Mouse (Mus musculus): Measurements from ENCODE around the gene Fra10ac1. TPM values are rescaled to one million over a fixed set of nuclear protein-coding genes. Genes with fewer than 3 reads are reported as not detected.

Gene Fra10ac1
- total and polyA plus RNA-seq, 2 experiments, result 4.2 to 11.9 TPM

GRCm38 (mm10) chr19:38263829-38264504 lies 40.0 kb upstream of the Fra10ac1 start:
- Histone ChIP-seq H3K27me3 (ENCODE audit: control insufficient read depth, insufficient read depth, low read length) (peaks cover 2% of the 10 kb centered on the region; the same call in 1 of the 2 replicates), H3K27ac (replicated peaks; ENCODE audit: insufficient read depth, low read depth, low read length) (no peak overlapping the region), H3K36me3 (ENCODE audit: control insufficient read depth, insufficient read depth, low read length) (no peaks in the 10 kb centered on the region), H3K4me1 (ENCODE audit: control insufficient read depth, insufficient read depth, low read length) (no peaks in the 10 kb centered on the region), H3K4me3 (ENCODE audit: insufficient read depth, low read depth, low read length) (no peak overlapping the region), H3K79me2 (ENCODE audit: control insufficient read depth, insufficient read depth, low read length) (no peaks in the 10 kb centered on the region), H3K9ac (ENCODE audit: low read depth, low read length) (no peak overlapping the region)
- 35% methylated on average over 14 of the region's 14 CpGs for WGBS
- peak; percentile 4 for DNase-seq (ENCODE audit: extremely low read depth, low read depth, low spot score)
- TF ChIP-seq CTCF (IDR thresholded peaks at IDR 0.05; ENCODE audit: low read depth, low read length), result peak; percentile 46
- TF ChIP-seq POLR2A (IDR thresholded peaks at IDR 0.05; ENCODE audit: extremely low read depth, insufficient read depth, low read length), result no peak

GRCm38 (mm10) chr19:38261351-38261750 lies 37.4 kb upstream of the Fra10ac1 start:
- no peaks in the 10 kb centered on the region for H3K4me1 ChIP-seq (ENCODE audit: control insufficient read depth, insufficient read depth, low read length)
- DNase-seq (ENCODE audit: extremely low read depth, low read depth, low spot score), result no peak
- WGBS, result 61% methylated on average over 5 of the region's 5 CpGs
- no peak overlapping the region for H3K9ac ChIP-seq (ENCODE audit: low read depth, low read length)
- no peaks in the 10 kb centered on the region for H3K79me2 ChIP-seq (ENCODE audit: control insufficient read depth, insufficient read depth, low read length)
- H3K36me3 ChIP-seq (ENCODE audit: control insufficient read depth, insufficient read depth, low read length), result no peaks in the 10 kb centered on the region
- H3K27ac ChIP-seq (replicated peaks; ENCODE audit: insufficient read depth, low read depth, low read length), result no peak overlapping the region
- peaks cover 2% of the 10 kb centered on the region; the same call in 1 of the 2 replicates for H3K27me3 ChIP-seq (ENCODE audit: control insufficient read depth, insufficient read depth, low read length)
- H3K4me3 ChIP-seq (ENCODE audit: insufficient read depth, low read depth, low read length), result no peak overlapping the region
- no peak for TF ChIP-seq POLR2A (IDR thresholded peaks at IDR 0.05; ENCODE audit: extremely low read depth, insufficient read depth, low read length)
- no peak for TF ChIP-seq CTCF (IDR thresholded peaks at IDR 0.05; ENCODE audit: low read depth, low read length)

GRCm38 (mm10) chr19:38260346-38260745 lies 36.4 kb upstream of the Fra10ac1 start:
- Histone ChIP-seq H3K4me3 (ENCODE audit: insufficient read depth, low read depth, low read length) (no peak overlapping the region), H3K4me1 (ENCODE audit: control insufficient read depth, insufficient read depth, low read length) (no peaks in the 10 kb centered on the region)

GRCm38 (mm10) chr19:38259436-38259835 lies 35.5 kb upstream of the Fra10ac1 start:
- no peaks in the 10 kb centered on the region for H3K79me2 ChIP-seq (ENCODE audit: control insufficient read depth, insufficient read depth, low read length)
- WGBS, result 91% methylated on average over 3 of the region's 3 CpGs
- H3K9ac ChIP-seq (ENCODE audit: low read depth, low read length), result no peak overlapping the region
- H3K4me3 ChIP-seq (ENCODE audit: insufficient read depth, low read depth, low read length), result no peak overlapping the region
- no peak overlapping the region for H3K27ac ChIP-seq (replicated peaks; ENCODE audit: insufficient read depth, low read depth, low read length)
- H3K27me3 ChIP-seq (ENCODE audit: control insufficient read depth, insufficient read depth, low read length), result no peaks in the 10 kb centered on the region
- H3K4me1 ChIP-seq (ENCODE audit: control insufficient read depth, insufficient read depth, low read length), result no peaks in the 10 kb centered on the region
- DNase-seq (ENCODE audit: extremely low read depth, low read depth, low spot score), result no peak
- TF ChIP-seq POLR2A (IDR thresholded peaks at IDR 0.05; ENCODE audit: extremely low read depth, insufficient read depth, low read length), result no peak
- TF ChIP-seq CTCF (IDR thresholded peaks at IDR 0.05; ENCODE audit: low read depth, low read length), result no peak
- H3K36me3 ChIP-seq (ENCODE audit: control insufficient read depth, insufficient read depth, low read length), result no peaks in the 10 kb centered on the region

More at GRCm38 (mm10) chr19:38260346-38260745, 36.4 kb upstream of the Fra10ac1 start:
- peaks cover 2% of the 10 kb centered on the region; the same call in 1 of the 2 replicates for H3K27me3 ChIP-seq (ENCODE audit: control insufficient read depth, insufficient read depth, low read length)
- no peaks in the 10 kb centered on the region for H3K36me3 ChIP-seq (ENCODE audit: control insufficient read depth, insufficient read depth, low read length)
- H3K79me2 ChIP-seq (ENCODE audit: control insufficient read depth, insufficient read depth, low read length), result no peaks in the 10 kb centered on the region
- WGBS, result 66% methylated on average over 4 of the region's 4 CpGs
- DNase-seq (ENCODE audit: extremely low read depth, low read depth, low spot score), result no peak
- TF ChIP-seq POLR2A (IDR thresholded peaks at IDR 0.05; ENCODE audit: extremely low read depth, insufficient read depth, low read length), result no peak
- TF ChIP-seq CTCF (IDR thresholded peaks at IDR 0.05; ENCODE audit: low read depth, low read length), result no peak
- H3K27ac ChIP-seq (replicated peaks; ENCODE audit: insufficient read depth, low read depth, low read length), result no peak overlapping the region
- H3K9ac ChIP-seq (ENCODE audit: low read depth, low read length), result no peak overlapping the region

GRCm38 (mm10) chr19:38258651-38259065 lies 34.7 kb upstream of the Fra10ac1 start:
- 68% methylated on average over 3 of the region's 3 CpGs for WGBS
- no peak overlapping the region for H3K9ac ChIP-seq (ENCODE audit: low read depth, low read length)
- DNase-seq (ENCODE audit: extremely low read depth, low read depth, low spot score), result peak; percentile 33
- H3K36me3 ChIP-seq (ENCODE audit: control insufficient read depth, insufficient read depth, low read length), result no peaks in the 10 kb centered on the region
- H3K4me1 ChIP-seq (ENCODE audit: control insufficient read depth, insufficient read depth, low read length), result no peaks in the 10 kb centered on the region
- no peak for TF ChIP-seq POLR2A (IDR thresholded peaks at IDR 0.05; ENCODE audit: extremely low read depth, insufficient read depth, low read length)
- TF ChIP-seq CTCF (IDR thresholded peaks at IDR 0.05; ENCODE audit: low read depth, low read length), result no peak
- H3K4me3 ChIP-seq (ENCODE audit: insufficient read depth, low read depth, low read length), result no peak overlapping the region
- no peaks in the 10 kb centered on the region for H3K79me2 ChIP-seq (ENCODE audit: control insufficient read depth, insufficient read depth, low read length)
- no peak overlapping the region for H3K27ac ChIP-seq (replicated peaks; ENCODE audit: insufficient read depth, low read depth, low read length)
- H3K27me3 ChIP-seq (ENCODE audit: control insufficient read depth, insufficient read depth, low read length), result no peaks in the 10 kb centered on the region

- Histone ChIP-seq H3K36me3 (ENCODE audit: control insufficient read depth, insufficient read depth, low read length) (no peaks in the 10 kb centered on the region), H3K27ac (replicated peaks; ENCODE audit: insufficient read depth, low read depth, low read length) (no peak overlapping the region), H3K4me3 (ENCODE audit: insufficient read depth, low read depth, low read length) (no peak overlapping the region), H3K27me3 (ENCODE audit: control insufficient read depth, insufficient read depth, low read length) (no peaks in the 10 kb centered on the region), H3K79me2 (ENCODE audit: control insufficient read depth, insufficient read depth, low read length) (no peaks in the 10 kb centered on the region), H3K4me1 (ENCODE audit: control insufficient read depth, insufficient read depth, low read length) (no peaks in the 10 kb centered on the region), H3K9ac (ENCODE audit: low read depth, low read length) (no peak overlapping the region)
- WGBS, result 60% methylated on average over 6 of the region's 6 CpGs
- peak; percentile 36 for DNase-seq (ENCODE audit: extremely low read depth, low read depth, low spot score)
- TF ChIP-seq POLR2A (IDR thresholded peaks at IDR 0.05; ENCODE audit: extremely low read depth, insufficient read depth, low read length) (no peak), CTCF (IDR thresholded peaks at IDR 0.05; ENCODE audit: low read depth, low read length) (peak; percentile 58)
Measured at GRCm38 (mm10) chr19:38253796-38254195, 29.8 kb upstream of the Fra10ac1 start.
